Comparison of ENCODE assay signal across 9 mouse cellular contexts in genomic region chr10:87488429-87489145, GRCm38 (mm10). TPM values are rescaled to one million over a fixed set of nuclear protein-coding genes. Genes with fewer than 3 reads are reported as not detected.
DNase-seq lines count a peak whose midpoint lies in the region; ATAC-seq and TF ChIP-seq lines count a peak whose summit lies in the region.
"Had no signal": no experiment of that assay in that cellular context is flagged by ENCODE, and none has a peak within 500 bp of the region (broad histone marks: within the 10 kb centered on the region; RNA-seq: fewer than 3 reads in every experiment).

No protein-coding gene starts in this region.

- no peak overlapping the region for H3K27ac ChIP-seq in ES-E14 (ENCODE audit: insufficient read depth, low read depth, low read length, poor library complexity, severe bottlenecking)
- peak overlapping the region; percentile 84 for H3K27ac ChIP-seq in forebrain, embryonic 10.5 days
- H3K27ac ChIP-seq: lung, embryonic 15.5 days had no signal

- H3K9ac ChIP-seq in ES-E14 (ENCODE audit: insufficient read depth, low read depth, low read length, poor library complexity, severe bottlenecking): no peak overlapping the region
- H3K9ac ChIP-seq: lung, embryonic 15.5 days had no signal

- in situ Hi-C loops in ES-E14 (cut with MboI; ENCODE audit: low sequenced_read_pairs in 2 of 2, unreplicated experiment in 2 of 2): no loop called here

- peak; percentile 38 to 45 for DNase-seq in frontal cortex, postnatal 14 days (ENCODE audit: low spot score in 2 of 2)
- DNase-seq in ES-E14 (ENCODE audit: low read depth, low spot score): no peak
- DNase-seq in forebrain, embryonic 10.5 days (ENCODE audit: extremely low spot score, low spot score): peak; percentile 87
- DNase-seq in left cerebral cortex, postnatal 4 days: peak; percentile 64
- peak; percentile 44 for DNase-seq in right cerebral cortex, postnatal 14 days
- no peak for DNase-seq in thymus, postnatal 4 days
- no peak for DNase-seq in lung, postnatal 14 days

- peaks cover 95% of the 10 kb centered on the region for H3K27me3 ChIP-seq in forebrain, embryonic 10.5 days (ENCODE audit: poor library complexity, severe bottlenecking)

- ATAC-seq in frontal cortex, adult (ENCODE audit: low TSS enrichment): no peak

- no peak overlapping the region for H3K4me3 ChIP-seq in ES-E14 (ENCODE audit: insufficient read depth in 1 of 2, low read depth in 1 of 2, low read length in 2 of 2, poor library complexity in 1 of 2, severe bottlenecking in 1 of 2)
- peak overlapping the region; percentile 42 for H3K4me3 ChIP-seq in forebrain, embryonic 10.5 days
- H3K4me3 ChIP-seq: lung, embryonic 15.5 days had no signal

- under 1% methylated on average over 16 of the region's 16 CpGs for WGBS in forebrain, embryonic 10.5 days

- H3K36me3 ChIP-seq in ES-E14 (ENCODE audit: control insufficient read depth, insufficient read depth, low read length, poor library complexity, severe bottlenecking): no peaks in the 10 kb centered on the region
- H3K36me3 ChIP-seq in forebrain, embryonic 10.5 days (replicated peaks): no peaks in the 10 kb centered on the region
- H3K36me3 ChIP-seq: lung, embryonic 15.5 days had no signal

- intact Hi-C loops in left cerebral cortex, postnatal 4 days (cut with DNase I): no loop called here

- H3K9me3 ChIP-seq in ES-E14 (ENCODE audit: control insufficient read depth, insufficient read depth, low read depth, low read length): no peaks in the 10 kb centered on the region
- no peaks in the 10 kb centered on the region for H3K9me3 ChIP-seq in forebrain, embryonic 10.5 days
- H3K9me3 ChIP-seq: lung, embryonic 15.5 days had no signal

- peaks cover 2 to 7% of the 10 kb centered on the region in 2 experiments; a peak in 1 of 4 replicates for H3K4me1 ChIP-seq in ES-E14 (ENCODE audit: control insufficient read depth in 2 of 2, insufficient read depth in 2 of 2, low read length in 2 of 2, poor library complexity in 1 of 2)
- H3K4me1 ChIP-seq in forebrain, embryonic 10.5 days: peaks cover 91% of the 10 kb centered on the region

TF ChIP-seq in ES-E14, 5 proteins besides CTCF, POLR2A, EP300 and RAD21:
- TF ChIP-seq MAFK (IDR thresholded peaks at IDR 0.05; ENCODE audit: insufficient read depth, low read depth, low read length): peak; percentile 45; the same call in 1 of the 2 replicates
- no peak for TF ChIP-seq HCFC1 (IDR thresholded peaks at IDR 0.05; ENCODE audit: borderline replicate concordance, insufficient read depth, low read length)
- no peak for TF ChIP-seq ZNF384 (IDR thresholded peaks at IDR 0.05; ENCODE audit: low read depth, low read length)
- TF ChIP-seq CHD2 (IDR thresholded peaks at IDR 0.05; ENCODE audit: low read depth, low read length): no peak

RNA-seq across cellular contexts. Expression of gene Ascl1, which starts 4.9 kb away (rescaled TPM):
- 0.22 TPM in 1 of 2 replicates, not detected in the other for total RNA-seq in ES-E14 (2012; rRNA removed)
- polyA plus RNA-seq in forebrain, embryonic 10.5 days (2016; fragmentation: Nextera tagmentation; extraction: Ambion mirVana): 15.6 and 17.3 TPM in 2 replicates
- 10 to 100 TPM; 17.1 to 17.9 TPM for total RNA-seq in left cerebral cortex, postnatal 4 days (2021)

RNA-seq across cellular contexts. Expression of gene Pah, which starts 33.0 kb away (rescaled TPM):
- not detected in 2 replicates for total RNA-seq in ES-E14 (2012; rRNA removed)
- not detected in 2 replicates for polyA plus RNA-seq in forebrain, embryonic 10.5 days (2016; fragmentation: Nextera tagmentation; extraction: Ambion mirVana)
- not detected for total RNA-seq in left cerebral cortex, postnatal 4 days (2021)

Comparison
In these comparisons a context has a peak if more than half of its experiments do, and no peak if none do; other contexts are left out.
1. DNase-seq: peak in frontal cortex, postnatal 14 days (2 of 2), forebrain, embryonic 10.5 days (single experiment), left cerebral cortex, postnatal 4 days (single experiment) and right cerebral cortex, postnatal 14 days (single experiment); none in ES-E14 (single experiment), thymus, postnatal 4 days (single experiment) and lung, postnatal 14 days (single experiment).
2. RNA of gene Ascl1, which starts 4.9 kb away (total RNA-seq): 17.1 to 17.9 TPM in left cerebral cortex, postnatal 4 days; 0.22 TPM in ES-E14; every median in the first group is over 10 times any median in the second.